In genomic region chr5:112667153-112667552, GRCm38 (mm10) we compare ENCODE assay signal across 18 mouse cellular contexts.
DNase-seq lines count a peak whose midpoint lies in the region; ATAC-seq lines count a peak whose summit lies in the region.
"Had no signal": no experiment of that assay in that cellular context is flagged by ENCODE, and none has a peak within 500 bp of the region (broad histone marks: within the 10 kb centered on the region; RNA-seq: fewer than 3 reads in every experiment).

No protein-coding gene starts in this region.

- DNase-seq in left cerebral cortex, adult 18-20 months (ENCODE audit: low spot score in 2 of 2) = peak; percentile 17 to 37
- DNase-seq in left cerebral cortex, postnatal 10 days (ENCODE audit: extremely low spot score in 1 of 2, low spot score in 2 of 2) = no peak
- DNase-seq in brain, adult 2 months (ENCODE audit: low read depth, low spot score) = peak; percentile 77
- DNase-seq in left cerebral cortex, postnatal 36 days (ENCODE audit: low spot score in 2 of 2) = peak; percentile 49 to 55
- DNase-seq in urinary bladder, postnatal 25 days (ENCODE audit: low spot score) = no peak
- no peak for DNase-seq in kidney, adult 18-20 months
- DNase-seq: adrenal gland, postnatal 36 days; cerebellum, adult 9-11 months; heart, adult 2 months; kidney, adult 2 months; kidney, postnatal 25 days; lung, embryonic 14.5 days had no signal

- no peak for ATAC-seq in forebrain, embryonic 13.5 days
- ATAC-seq in forebrain, embryonic 16.5 days = no peak
- ATAC-seq: activated CD4-positive, CD25-positive, alpha-beta regulatory T cell, adult 4 months; hindbrain, postnatal 0 days had no signal

- no peaks in the 10 kb centered on the region for H3K9me3 ChIP-seq in forebrain, embryonic 13.5 days (replicated peaks)
- H3K9me3 ChIP-seq in forebrain, embryonic 16.5 days (ENCODE audit: control insufficient read depth, low read length) = no peaks in the 10 kb centered on the region

- no peak overlapping the region for H3K4me2 ChIP-seq in forebrain, embryonic 13.5 days
- H3K4me2 ChIP-seq in forebrain, embryonic 16.5 days (ENCODE audit: low read length) = no peak overlapping the region
- H3K4me2 ChIP-seq: lung, embryonic 14.5 days; neural tube, embryonic 13.5 days had no signal

- H3K27ac ChIP-seq in forebrain, embryonic 13.5 days = peak overlapping the region; percentile 14; the same call in 1 of the 2 replicates
- H3K27ac ChIP-seq in forebrain, embryonic 16.5 days (ENCODE audit: low read length) = no peak overlapping the region
- H3K27ac ChIP-seq: heart, adult 2 months; hindbrain, postnatal 0 days; macrophage; neural tube, embryonic 13.5 days had no signal

- peaks cover 20% of the 10 kb centered on the region for H3K4me1 ChIP-seq in forebrain, embryonic 13.5 days
- peaks cover 11% of the 10 kb centered on the region for H3K4me1 ChIP-seq in forebrain, embryonic 16.5 days (replicated peaks; ENCODE audit: control insufficient read depth, insufficient read depth, low read length)

- intact Hi-C loops in left cerebral cortex, postnatal 10 days (cut with DNase I) = no loop called here
- intact Hi-C loops in left cerebral cortex, postnatal 36 days (cut with DNase I) = no loop called here

- no peaks in the 10 kb centered on the region for H3K27me3 ChIP-seq in forebrain, embryonic 13.5 days
- no peaks in the 10 kb centered on the region for H3K27me3 ChIP-seq in forebrain, embryonic 16.5 days (replicated peaks; ENCODE audit: control insufficient read depth, insufficient read depth, low read length)
- H3K27me3 ChIP-seq: neural tube, embryonic 13.5 days had no signal

- H3K4me3 ChIP-seq in forebrain, embryonic 13.5 days = no peak overlapping the region
- H3K4me3 ChIP-seq in forebrain, embryonic 16.5 days (replicated peaks; ENCODE audit: low read length) = no peak overlapping the region
- H3K4me3 ChIP-seq: heart, adult 2 months; neural tube, embryonic 13.5 days had no signal

- 72% methylated on average over 8 of the region's 8 CpGs for WGBS in forebrain, embryonic 13.5 days
- WGBS in forebrain, embryonic 16.5 days = 70% methylated on average over 8 of the region's 8 CpGs

- H3K36me3 ChIP-seq in forebrain, embryonic 13.5 days (ENCODE audit: poor library complexity, severe bottlenecking) = no peaks in the 10 kb centered on the region
- H3K36me3 ChIP-seq in forebrain, embryonic 16.5 days (ENCODE audit: control insufficient read depth, insufficient read depth) = no peaks in the 10 kb centered on the region
- H3K36me3 ChIP-seq: neural tube, embryonic 13.5 days had no signal

- no peak overlapping the region for H3K9ac ChIP-seq in forebrain, embryonic 13.5 days
- H3K9ac ChIP-seq in forebrain, embryonic 16.5 days (replicated peaks; ENCODE audit: low read depth, low read length) = no peak overlapping the region
- H3K9ac ChIP-seq: lung, embryonic 14.5 days; neural tube, embryonic 13.5 days had no signal

Comparison
In these comparisons a context has a peak if more than half of its experiments do, and no peak if none do; other contexts are left out.
1. DNase-seq: peak in left cerebral cortex, adult 18-20 months (2 of 2), brain, adult 2 months (single experiment) and left cerebral cortex, postnatal 36 days (2 of 2); none in left cerebral cortex, postnatal 10 days (0 of 2), urinary bladder, postnatal 25 days (single experiment) and kidney, adult 18-20 months (single experiment).